Mouse (Mus musculus) heart, embryonic 10.5 days (tissue): ENCODE data around the gene Nap1l5. TPM values are rescaled to one million over a fixed set of nuclear protein-coding genes. Genes with fewer than 3 reads are reported as not detected.

Source experiments
- DNase-seq: peaks from one replicate; pipeline ENCODE4 v3.0.0-alpha.2; 2017; ENCODE audit warnings: low spot score
- H3K27ac ChIP-seq: fragments of 300-500 bp; sonication (generic); 2 replicates; pipeline ENCODE4 v1.5.1; 2016; ENCODE audit warnings: mild to moderate bottlenecking
- H3K27me3 ChIP-seq: fragments of 300-500 bp; sonication (generic); 2 replicates; pipeline ENCODE4 v1.6.1; 2016; ENCODE audit warnings: mild to moderate bottlenecking; ENCODE audit not compliant: poor library complexity, insufficient read depth, severe bottlenecking
- H3K36me3 ChIP-seq: fragments of 300-500 bp; sonication (generic); 2 replicates; pipeline ENCODE4 v1.6.1; 2016; ENCODE audit warnings: mild to moderate bottlenecking, moderate library complexity
- H3K4me1 ChIP-seq: fragments of 300-500 bp; sonication (generic); 2 replicates; pipeline ENCODE4 v1.6.1; 2016; ENCODE audit warnings: mild to moderate bottlenecking
- H3K4me3 ChIP-seq: fragments of 300-500 bp; sonication (generic); 2 replicates; pipeline ENCODE4 v1.5.1; 2016; ENCODE audit warnings: mild to moderate bottlenecking, moderate library complexity
- H3K9me3 ChIP-seq: fragments of 300-500 bp; sonication (generic); 2 replicates; pipeline ENCODE4 v1.6.1; 2016; ENCODE audit warnings: mild to moderate bottlenecking, moderate library complexity
- WGBS: fragments of 180-500 bp; shearing (Covaris S2); methylation state at CpG from one replicate; pipeline ENCODE4 v1.1.7; 2016; 5-methylcytosine and 5-hydroxymethylcytosine counted together
- polyA plus RNA-seq: library from polyadenylated mRNA; unstranded; fragments of >200 nt; fragmentation: Nextera tagmentation; extraction: Ambion mirVana; gene quantifications from 2 replicates; pipeline ENCODE4 v1.2.1, GENCODE M21; 2016

The Nap1l5 gene
- polyA plus RNA-seq, 1 experiment from 2014 or later = 1.8 TPM

DNA sequence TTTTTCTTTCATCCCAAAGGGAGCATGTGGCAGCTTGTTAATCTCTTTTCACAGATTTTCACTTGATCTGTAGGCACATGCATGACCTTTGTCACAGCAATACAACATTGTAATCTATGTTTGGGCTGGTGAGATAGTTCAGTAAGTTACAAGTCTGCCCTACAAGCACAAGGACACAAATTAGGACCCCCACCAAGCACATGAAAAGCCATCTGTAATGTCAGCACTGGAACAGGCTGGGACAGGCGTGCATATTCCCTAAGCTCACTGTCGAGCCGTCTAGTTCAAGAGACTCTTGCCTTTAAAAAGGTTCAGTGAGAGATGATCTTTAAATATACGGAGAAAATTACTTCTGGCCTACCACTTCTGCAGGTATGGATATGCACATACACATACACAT, 47.4 kb downstream of the Nap1l5 start:
- H3K4me3 ChIP-seq = no peak overlapping the region
- H3K36me3 ChIP-seq = peaks cover 7% of the 10 kb centered on the region; the same call in 1 of the 2 replicates
- 0 out of 2 replicates have a peak, but pooled peaks cover 7% of the 10 kb centered on the region for H3K4me1 ChIP-seq
- WGBS = 84% methylated on average over 4 of the region's 4 CpGs
- H3K9me3 ChIP-seq = no peaks in the 10 kb centered on the region
- no peak for DNase-seq
- no peak overlapping the region for H3K27ac ChIP-seq
- H3K27me3 ChIP-seq = no peaks in the 10 kb centered on the region

DNA sequence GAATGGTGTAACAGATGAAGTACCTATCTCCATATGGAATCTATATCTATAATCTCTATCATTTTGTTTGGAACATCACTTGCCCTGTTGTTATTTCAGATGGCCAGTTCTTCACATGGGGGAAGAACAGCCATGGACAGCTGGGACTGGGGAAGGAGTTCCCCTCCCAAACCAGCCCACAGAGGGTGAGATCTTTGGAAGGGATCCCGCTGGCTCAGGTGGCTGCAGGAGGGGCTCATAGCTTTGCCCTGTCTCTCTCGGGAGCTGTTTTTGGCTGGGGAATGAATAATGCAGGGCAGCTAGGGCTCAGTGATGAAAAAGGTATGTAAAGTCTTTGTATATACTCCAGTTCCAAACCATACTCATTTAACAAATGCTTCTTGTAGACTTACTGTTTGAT, 50.4 kb downstream of the Nap1l5 start:
- H3K27ac ChIP-seq = no peak overlapping the region
- no peak for DNase-seq
- H3K27me3 ChIP-seq = no peaks in the 10 kb centered on the region
- no peaks in the 10 kb centered on the region for H3K9me3 ChIP-seq
- WGBS = 53% methylated on average over 2 of the region's 2 CpGs
- H3K4me1 ChIP-seq = 0 out of 2 replicates have a peak, but pooled peaks cover 4% of the 10 kb centered on the region
- no peak overlapping the region for H3K4me3 ChIP-seq
- H3K36me3 ChIP-seq = peaks cover 7% of the 10 kb centered on the region; the same call in 1 of the 2 replicates

- peaks cover 7% of the 10 kb centered on the region; the same call in 1 of the 2 replicates for H3K36me3 ChIP-seq
- no peak overlapping the region for H3K4me3 ChIP-seq
- 0 out of 2 replicates have a peak, but pooled peaks cover 4% of the 10 kb centered on the region for H3K4me1 ChIP-seq
- H3K27ac ChIP-seq = no peak overlapping the region
- DNase-seq = no peak
- H3K27me3 ChIP-seq = no peaks in the 10 kb centered on the region
- WGBS = 84% methylated on average over 10 of the region's 10 CpGs
- H3K9me3 ChIP-seq = no peaks in the 10 kb centered on the region
These were observed 51.1 kb downstream of the Nap1l5 start for GRCm38 (mm10) chr6:58855676-58856367.

Other genes with a start within 250 kb of the Nap1l5 start
- 9.1 and 17.3 TPM in 2 replicates for gene Herc3, start 75.6 kb downstream of the Nap1l5 start, polyA plus RNA-seq
- gene Fam13a, start 117.5 kb upstream of the Nap1l5 start, polyA plus RNA-seq = 5.7 and 5.8 TPM in 2 replicates